Mouse (Mus musculus) heart, embryonic 12.5 days (tissue): Measurements from ENCODE around the gene Qrfpr. TPM values are rescaled to one million over a fixed set of nuclear protein-coding genes. Genes with fewer than 3 reads are reported as not detected.

Experiments
- ATAC-seq: fragments of 200-750 bp; cut with Nextera tagmentation; 2 replicates; pipeline ENCODE4 v1.8.0; 2017; ENCODE audit warnings: moderate TSS enrichment, moderate library complexity; ENCODE audit not compliant: insufficient number of reproducible peaks, low FRiP score
- H3K27ac ChIP-seq: fragments of 300-500 bp; sonication (generic); 2 replicates; pipeline ENCODE4 v1.5.1; 2016; ENCODE audit warnings: mild to moderate bottlenecking, moderate library complexity; ENCODE audit not compliant: poor library complexity, severe bottlenecking
- H3K27me3 ChIP-seq: fragments of 300-500 bp; sonication (generic); replicated peaks from 2 replicates; pipeline ENCODE4 v1.6.1; 2016; ENCODE audit warnings: mild to moderate bottlenecking, moderate library complexity
- H3K36me3 ChIP-seq: fragments of 300-500 bp; sonication (generic); 2 replicates; pipeline ENCODE4 v1.6.1; 2016; ENCODE audit warnings: mild to moderate bottlenecking, moderate library complexity
- H3K4me1 ChIP-seq: fragments of 300-500 bp; sonication (generic); replicated peaks from 2 replicates; pipeline ENCODE4 v1.6.1; 2016; ENCODE audit warnings: mild to moderate bottlenecking
- H3K4me2 ChIP-seq: fragments of 300-500 bp; sonication (generic); 2 replicates; pipeline ENCODE4 v1.6.1; 2016; ENCODE audit warnings: mild to moderate bottlenecking, moderate library complexity
- H3K4me3 ChIP-seq: fragments of 300-500 bp; sonication (generic); 2 replicates; pipeline ENCODE4 v1.5.1; 2016; ENCODE audit warnings: mild to moderate bottlenecking
- H3K9ac ChIP-seq: fragments of 300-500 bp; sonication (generic); 2 replicates; pipeline ENCODE4 v1.6.1; 2016; ENCODE audit warnings: mild to moderate bottlenecking, moderate library complexity
- H3K9me3 ChIP-seq: fragments of 300-500 bp; sonication (generic); replicated peaks from 2 replicates; pipeline ENCODE4 v1.6.1; 2016; ENCODE audit warnings: mild to moderate bottlenecking, moderate library complexity
- WGBS: fragments of 180-500 bp; shearing (Covaris S2); methylation state at CpG from one replicate; pipeline ENCODE4 v1.1.7; 2016; 5-methylcytosine and 5-hydroxymethylcytosine counted together
- polyA plus RNA-seq: library from polyadenylated mRNA; unstranded; fragments of >200 nt; fragmentation: Nextera tagmentation; extraction: Ambion mirVana; gene quantifications from 2 replicates; pipeline ENCODE4 v1.2.1, GENCODE M21; 2016

Qrfpr gene
- polyA plus RNA-seq, 1 experiment from 2014 or later, result not detected

DNA sequence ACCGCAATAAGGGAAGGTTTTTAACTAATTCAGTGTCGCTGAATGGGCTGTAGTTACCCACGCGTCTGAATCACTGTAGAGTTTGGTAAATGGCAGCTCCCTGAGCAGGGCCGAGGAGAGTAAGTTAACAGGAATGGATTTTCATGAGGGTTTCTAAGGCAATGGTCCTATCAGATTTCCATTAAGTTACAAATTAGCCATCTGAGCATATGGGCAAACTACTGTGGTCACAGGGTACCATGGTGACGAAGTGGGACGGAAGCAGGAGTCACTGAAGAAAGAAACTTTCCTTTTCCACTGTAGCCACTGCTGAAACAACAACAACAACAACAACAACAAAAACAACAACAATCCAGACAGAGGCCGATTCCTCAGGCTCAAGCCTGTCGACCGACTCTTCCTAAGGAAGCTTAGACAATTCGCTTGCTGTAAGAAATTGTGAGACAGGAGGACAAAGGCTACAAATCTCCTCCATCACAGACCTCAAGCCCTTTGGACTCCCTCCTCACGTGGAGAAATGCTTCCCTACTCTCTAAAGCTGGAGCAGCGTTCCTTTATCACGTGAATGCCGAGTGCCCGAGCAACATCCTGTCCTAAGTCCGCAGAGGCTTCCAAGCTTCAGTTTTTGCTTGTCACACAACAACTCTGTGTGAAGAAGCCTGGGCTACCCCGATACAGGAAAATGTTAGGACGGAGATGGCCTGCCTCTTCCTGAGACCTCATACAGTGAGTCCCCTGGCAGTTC lies 14.4 kb downstream of the Qrfpr start:
- Histone ChIP-seq H3K4me2 (no peak overlapping the region), H3K9ac (no peak overlapping the region), H3K4me3 (no peak overlapping the region), H3K36me3 (no peaks in the 10 kb centered on the region), H3K4me1 (no peaks in the 10 kb centered on the region), H3K9me3 (no peaks in the 10 kb centered on the region), H3K27me3 (no peaks in the 10 kb centered on the region), H3K27ac (no peak overlapping the region)
- WGBS, result 68% methylated on average over 19 of the region's 19 CpGs
- no peak for ATAC-seq

DNA sequence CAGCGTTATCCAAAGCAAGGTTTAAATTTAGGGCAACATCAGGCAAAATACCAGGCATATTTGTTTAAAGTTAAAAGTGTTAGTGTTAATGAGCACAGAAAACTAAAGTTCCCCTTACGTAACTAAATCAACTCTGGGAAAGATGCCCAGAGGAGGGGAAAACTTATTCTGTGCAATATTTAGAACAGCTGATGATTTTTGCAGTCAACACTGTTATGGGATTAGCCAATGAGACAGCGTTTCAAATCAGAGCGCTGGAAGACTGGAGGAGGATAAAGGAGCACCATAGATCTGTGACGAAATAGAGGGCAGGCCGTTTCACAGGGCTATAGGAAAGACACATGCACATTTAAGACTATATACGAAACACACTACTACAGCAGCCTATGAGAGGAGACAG lies 19.2 kb downstream of the Qrfpr start:
- WGBS, result 66% methylated on average over 7 of the region's 7 CpGs
- no peaks in the 10 kb centered on the region for H3K9me3 ChIP-seq
- H3K36me3 ChIP-seq, result no peaks in the 10 kb centered on the region
- H3K4me1 ChIP-seq, result no peaks in the 10 kb centered on the region
- no peak overlapping the region for H3K4me3 ChIP-seq
- no peak for ATAC-seq
- no peak overlapping the region for H3K4me2 ChIP-seq
- H3K9ac ChIP-seq, result no peak overlapping the region
- H3K27me3 ChIP-seq, result no peaks in the 10 kb centered on the region
- H3K27ac ChIP-seq, result no peak overlapping the region

DNA sequence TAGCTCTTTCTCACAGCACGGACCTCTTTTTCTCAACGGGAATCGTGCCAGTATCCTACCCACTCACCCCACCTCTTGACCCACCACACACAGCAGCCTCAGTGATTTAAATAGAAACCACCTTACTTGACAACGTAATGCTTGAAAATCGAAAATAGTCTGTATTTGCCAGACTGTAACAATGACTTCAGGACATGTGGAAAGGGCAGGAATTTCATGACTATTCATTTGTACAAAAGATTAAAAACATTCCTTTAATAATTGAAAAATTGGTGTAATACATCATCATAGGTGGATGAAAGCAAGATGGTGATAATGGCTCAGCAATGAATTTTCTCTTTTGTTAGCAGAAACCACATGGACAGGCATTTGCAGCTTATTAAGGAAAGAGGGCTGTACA lies 21.0 kb downstream of the Qrfpr start:
- no peak for ATAC-seq
- 66% methylated on average over 5 of the region's 5 CpGs for WGBS
- H3K36me3 ChIP-seq, result no peaks in the 10 kb centered on the region

DNA sequence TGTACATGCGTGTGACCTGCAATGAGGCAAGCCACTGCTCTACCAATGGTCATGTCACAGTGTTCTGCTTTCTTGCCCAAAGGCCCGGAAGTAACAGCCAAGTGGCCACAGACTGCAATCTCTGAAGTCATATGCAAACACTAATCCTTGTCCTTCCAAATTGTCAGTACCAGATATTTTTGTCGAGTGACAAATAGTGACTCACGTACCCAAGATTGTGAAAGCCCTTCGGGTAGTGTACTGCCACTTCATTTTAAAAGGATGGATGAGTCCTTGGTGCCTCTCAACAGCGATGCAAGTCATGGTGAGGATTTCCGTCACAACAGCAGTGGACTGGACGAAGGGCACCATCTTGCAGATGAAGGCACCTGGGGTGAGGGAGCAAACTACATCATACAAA lies 32.9 kb downstream of the Qrfpr start:
- Histone ChIP-seq H3K4me2 (no peak overlapping the region), H3K4me3 (no peak overlapping the region), H3K4me1 (no peaks in the 10 kb centered on the region), H3K27ac (no peak overlapping the region), H3K36me3 (no peaks in the 10 kb centered on the region), H3K9ac (no peak overlapping the region), H3K27me3 (no peaks in the 10 kb centered on the region), H3K9me3 (no peaks in the 10 kb centered on the region)
- no peak for ATAC-seq
- 78% methylated on average over 8 of the region's 8 CpGs for WGBS

More for the DNA sequence above, 21.0 kb downstream of the Qrfpr start:
- H3K9me3 ChIP-seq, result no peaks in the 10 kb centered on the region
- no peak overlapping the region for H3K4me2 ChIP-seq
- no peak overlapping the region for H3K9ac ChIP-seq
- H3K27me3 ChIP-seq, result no peaks in the 10 kb centered on the region
- H3K4me1 ChIP-seq, result no peaks in the 10 kb centered on the region
- no peak overlapping the region for H3K4me3 ChIP-seq
- H3K27ac ChIP-seq, result no peak overlapping the region

DNA sequence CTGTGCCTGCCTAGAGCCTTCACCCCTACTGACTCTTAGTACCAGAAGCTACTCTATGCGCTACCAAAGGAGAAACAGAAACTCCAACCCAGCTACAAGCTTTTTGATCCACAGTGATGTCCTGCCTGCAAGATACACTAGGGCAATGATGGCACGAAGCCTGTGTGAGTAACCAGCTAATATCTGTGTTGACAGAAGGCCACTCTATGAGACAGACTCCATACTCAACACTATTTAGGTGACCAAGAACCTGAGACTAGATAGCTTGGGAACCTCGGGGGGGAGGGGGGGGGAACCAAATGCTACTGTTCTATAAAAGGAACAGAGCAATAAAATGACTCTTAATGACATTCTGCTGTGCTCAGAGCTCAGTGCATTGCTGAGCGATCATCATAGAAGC lies 35.6 kb downstream of the Qrfpr start:
- ATAC-seq, result no peak
- H3K4me2 ChIP-seq, result no peak overlapping the region

DNA sequence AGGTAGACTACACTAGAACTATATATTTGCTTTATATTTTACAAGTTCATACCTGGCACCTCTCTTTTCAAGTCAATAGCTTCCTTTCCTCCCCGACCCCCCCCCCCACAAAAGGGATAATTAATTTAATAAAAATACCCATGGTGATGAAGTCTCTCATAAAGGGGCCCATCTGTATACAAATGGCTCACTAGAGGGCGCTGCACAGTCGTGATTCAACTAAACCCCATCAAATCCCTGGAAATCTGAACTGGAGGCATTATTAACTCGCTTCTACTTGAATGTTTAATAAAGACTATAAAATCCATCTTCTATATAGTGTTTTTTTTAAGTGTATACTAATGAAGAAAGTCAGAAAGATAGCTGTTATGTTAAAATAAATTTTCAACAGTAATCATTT lies 40.6 kb downstream of the Qrfpr start:
- no peak for ATAC-seq
- WGBS, result 11% methylated on average over 4 of the region's 4 CpGs
- Histone ChIP-seq H3K9me3 (no peaks in the 10 kb centered on the region), H3K4me2 (no peak overlapping the region), H3K4me3 (no peak overlapping the region), H3K36me3 (no peaks in the 10 kb centered on the region), H3K4me1 (no peaks in the 10 kb centered on the region), H3K9ac (no peak overlapping the region), H3K27ac (no peak overlapping the region), H3K27me3 (no peaks in the 10 kb centered on the region)

More for the DNA sequence above, 35.6 kb downstream of the Qrfpr start:
- Histone ChIP-seq H3K9me3 (no peaks in the 10 kb centered on the region), H3K9ac (no peak overlapping the region), H3K27ac (no peak overlapping the region), H3K4me3 (no peak overlapping the region), H3K36me3 (no peaks in the 10 kb centered on the region), H3K4me1 (no peaks in the 10 kb centered on the region), H3K27me3 (no peaks in the 10 kb centered on the region)
- 63% methylated on average over 4 of the region's 4 CpGs for WGBS

DNA sequence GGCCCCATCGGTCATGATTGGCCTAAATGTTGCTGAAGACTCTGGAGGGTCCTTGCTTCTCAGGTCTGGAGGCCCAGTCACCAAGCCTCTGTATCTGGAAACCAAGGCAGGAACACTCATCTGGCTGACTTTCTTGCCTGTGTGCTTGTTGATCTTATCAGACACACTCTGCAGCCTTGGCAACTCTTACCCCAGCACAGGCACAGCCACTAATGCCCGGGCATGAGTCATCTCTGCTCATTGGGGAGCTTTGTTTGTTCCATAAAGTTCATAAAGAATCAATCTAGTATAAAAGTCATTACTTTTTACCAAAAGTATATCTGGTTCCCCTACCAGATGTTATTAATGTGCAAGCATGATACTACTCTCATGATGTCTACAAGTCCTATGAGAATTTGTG lies 48.4 kb downstream of the Qrfpr start:
- H3K27ac ChIP-seq, result no peak overlapping the region
- no peak for ATAC-seq
- no peaks in the 10 kb centered on the region for H3K9me3 ChIP-seq
- H3K4me3 ChIP-seq, result no peak overlapping the region
- H3K4me2 ChIP-seq, result no peak overlapping the region
- peaks cover 6% of the 10 kb centered on the region; the same call in 1 of the 2 replicates for H3K36me3 ChIP-seq
- H3K9ac ChIP-seq, result no peak overlapping the region
- 78% methylated on average over 2 of the region's 2 CpGs for WGBS
- no peaks in the 10 kb centered on the region for H3K27me3 ChIP-seq
- peaks cover 9% of the 10 kb centered on the region for H3K4me1 ChIP-seq

DNA sequence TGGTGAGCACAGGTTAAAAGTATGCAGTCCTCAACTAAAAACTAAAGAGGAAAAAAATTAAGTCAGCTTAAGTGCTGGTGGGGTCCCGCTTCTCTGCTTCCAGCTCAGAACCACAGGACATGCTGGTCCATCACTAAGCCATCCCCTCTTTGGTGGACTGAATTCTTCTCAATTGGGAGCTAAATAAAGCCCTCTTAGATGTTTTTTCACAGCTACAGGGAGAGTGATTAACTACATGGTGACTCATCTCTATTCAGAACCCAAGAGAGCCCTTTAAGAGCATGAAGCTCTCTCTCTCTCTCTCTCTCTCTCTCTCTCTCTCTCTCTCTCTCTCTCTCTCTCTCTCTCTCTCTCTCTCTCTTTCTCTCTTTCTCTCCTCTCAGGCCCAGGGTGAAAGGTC lies 50.8 kb downstream of the Qrfpr start:
- Histone ChIP-seq H3K9ac (no peak overlapping the region), H3K4me1 (peaks cover 9% of the 10 kb centered on the region), H3K27ac (no peak overlapping the region), H3K36me3 (peaks cover 25% of the 10 kb centered on the region), H3K4me2 (no peak overlapping the region), H3K27me3 (no peaks in the 10 kb centered on the region), H3K4me3 (no peak overlapping the region), H3K9me3 (no peaks in the 10 kb centered on the region)
- WGBS, result 86% methylated on average over 1 of the region's 1 CpGs
- ATAC-seq, result no peak

DNA sequence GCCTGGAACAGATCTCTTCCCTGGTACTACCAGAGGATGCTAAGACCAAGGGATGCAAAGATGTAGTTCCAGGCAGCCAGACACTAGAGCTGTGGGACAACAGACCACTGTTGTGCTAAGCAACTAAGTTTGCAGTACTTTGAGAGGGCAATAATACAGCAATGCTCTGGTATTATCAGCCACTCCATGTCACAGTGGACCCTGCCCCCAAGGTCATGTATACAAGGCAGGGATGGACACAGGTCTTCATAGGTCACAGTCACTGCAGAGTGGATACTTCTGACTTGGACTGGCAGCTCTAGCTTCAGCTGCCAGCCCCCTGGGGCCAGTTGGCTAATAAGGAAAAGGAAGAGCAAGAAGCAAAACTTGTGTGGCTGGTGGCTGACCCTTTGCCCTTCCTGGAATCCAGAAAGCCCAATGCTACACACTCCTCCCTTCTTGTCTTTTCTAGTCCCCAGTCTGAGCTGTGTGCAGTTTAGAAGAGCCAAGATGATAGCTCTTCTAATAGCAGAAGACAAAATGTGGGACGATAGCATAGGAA lies 51.4 kb downstream of the Qrfpr start:
- ATAC-seq, result no peak
- H3K4me3 ChIP-seq, result no peak overlapping the region
- peaks cover 9% of the 10 kb centered on the region for H3K4me1 ChIP-seq
- 82% methylated on average over 1 of the region's 1 CpGs for WGBS
- no peak overlapping the region for H3K27ac ChIP-seq
- no peak overlapping the region for H3K4me2 ChIP-seq
- H3K9ac ChIP-seq, result no peak overlapping the region
- H3K36me3 ChIP-seq, result peaks cover 31% of the 10 kb centered on the region
- no peaks in the 10 kb centered on the region for H3K27me3 ChIP-seq
- H3K9me3 ChIP-seq, result peaks cover 3% of the 10 kb centered on the region

DNA sequence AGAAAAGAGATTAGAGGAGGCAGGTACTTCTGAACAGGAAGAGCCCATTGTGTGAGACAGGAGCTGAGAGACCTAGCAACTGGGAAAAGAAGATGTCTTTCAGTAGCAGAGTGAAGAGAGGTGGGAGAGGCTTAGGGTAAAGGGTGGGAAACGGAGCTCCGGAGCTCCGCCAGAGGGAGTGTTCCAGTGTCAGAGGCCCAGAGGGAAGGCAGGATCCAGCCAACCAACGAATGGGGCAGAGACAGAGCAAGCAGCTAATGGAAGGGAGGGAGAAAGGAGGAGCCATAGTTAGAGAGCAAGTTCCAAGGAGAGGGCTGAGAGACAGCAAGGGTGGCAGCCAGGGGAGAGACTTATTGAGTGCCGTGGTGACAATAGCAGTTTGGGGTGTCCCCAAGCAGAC lies 66.8 kb downstream of the Qrfpr start:
- no peak overlapping the region for H3K4me3 ChIP-seq
- 25% methylated on average over 5 of the region's 5 CpGs for WGBS
- H3K9ac ChIP-seq, result no peak overlapping the region
- no peaks in the 10 kb centered on the region for H3K27me3 ChIP-seq
- peaks cover 26% of the 10 kb centered on the region for H3K4me1 ChIP-seq
- ATAC-seq, result no peak
- no peak overlapping the region for H3K27ac ChIP-seq
- peaks cover 11% of the 10 kb centered on the region for H3K36me3 ChIP-seq
- peaks cover 7% of the 10 kb centered on the region; the same call in 1 of the 2 replicates for H3K9me3 ChIP-seq
- peak overlapping the region; percentile 29; the same call in 1 of the 2 replicates for H3K4me2 ChIP-seq

DNA sequence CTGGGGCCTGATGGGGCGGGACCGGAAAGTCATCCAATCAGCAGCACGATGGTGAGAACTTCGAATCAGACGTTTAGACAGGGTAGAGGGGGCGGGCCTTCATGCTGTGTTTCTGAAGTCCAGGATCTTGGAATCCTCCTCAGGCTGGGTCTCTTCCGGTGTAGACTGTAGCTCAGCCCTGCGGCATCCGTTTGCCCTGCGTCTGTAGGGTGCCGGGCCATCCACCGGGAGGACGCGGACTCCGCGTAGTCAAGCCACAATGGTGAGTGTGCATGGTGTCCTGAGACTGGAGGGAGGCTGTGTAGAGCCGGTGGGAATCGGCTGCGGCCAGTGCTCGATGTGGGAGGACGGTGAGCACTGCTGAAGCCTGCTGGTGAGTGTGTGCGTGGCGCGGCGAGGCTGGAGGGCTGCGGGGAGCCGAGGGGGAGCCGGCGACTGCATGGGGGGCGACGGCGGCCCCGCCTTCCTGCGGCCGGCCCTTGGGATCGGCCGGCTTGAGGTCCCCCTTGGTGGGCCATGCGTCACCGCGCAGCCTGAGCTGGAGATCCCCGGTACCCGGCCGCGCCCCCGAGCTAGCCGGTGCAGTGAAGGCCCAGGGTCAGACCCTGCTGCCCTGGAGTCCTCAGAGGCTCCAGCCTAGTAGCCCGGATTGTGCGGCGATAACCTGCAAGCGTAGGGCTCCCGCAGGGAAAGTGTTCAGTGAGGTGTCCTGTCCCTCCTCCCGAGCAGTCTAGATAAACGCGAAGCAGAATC lies 71.0 kb downstream of the Qrfpr start, which contains the start of gene D3Ertd254e:
Gene D3Ertd254e, plus strand, starts transcription at position 84 of the 753 bp plus-strand sequence.
- under 1% methylated on average over 51 of the region's 54 CpGs for WGBS
- H3K27ac ChIP-seq, result peak within 1 kb of the TSS; percentile 85
- H3K9me3 ChIP-seq, result no peaks in the 10 kb centered on the region
- H3K9ac ChIP-seq, result peak within 1 kb of the TSS; percentile 94
- no peaks in the 10 kb centered on the region for H3K27me3 ChIP-seq
- peak; percentile 97 for ATAC-seq
- peak within 1 kb of the TSS; percentile 86 for H3K4me2 ChIP-seq
- no peaks in the 10 kb centered on the region for H3K36me3 ChIP-seq
- H3K4me1 ChIP-seq, result peaks cover 26% of the 10 kb centered on the region
- peak within 1 kb of the TSS; percentile 80 for H3K4me3 ChIP-seq
